Mouse (Mus musculus): ENCODE measurements around the gene Zmiz1. TPM values are rescaled to one million over a fixed set of nuclear protein-coding genes. Genes with fewer than 3 reads are reported as not detected.

Zmiz1 gene
- total RNA-seq, 4 experiments from 2014 or later = 18.5 to 28.7 (median 21.8) TPM

DNA sequence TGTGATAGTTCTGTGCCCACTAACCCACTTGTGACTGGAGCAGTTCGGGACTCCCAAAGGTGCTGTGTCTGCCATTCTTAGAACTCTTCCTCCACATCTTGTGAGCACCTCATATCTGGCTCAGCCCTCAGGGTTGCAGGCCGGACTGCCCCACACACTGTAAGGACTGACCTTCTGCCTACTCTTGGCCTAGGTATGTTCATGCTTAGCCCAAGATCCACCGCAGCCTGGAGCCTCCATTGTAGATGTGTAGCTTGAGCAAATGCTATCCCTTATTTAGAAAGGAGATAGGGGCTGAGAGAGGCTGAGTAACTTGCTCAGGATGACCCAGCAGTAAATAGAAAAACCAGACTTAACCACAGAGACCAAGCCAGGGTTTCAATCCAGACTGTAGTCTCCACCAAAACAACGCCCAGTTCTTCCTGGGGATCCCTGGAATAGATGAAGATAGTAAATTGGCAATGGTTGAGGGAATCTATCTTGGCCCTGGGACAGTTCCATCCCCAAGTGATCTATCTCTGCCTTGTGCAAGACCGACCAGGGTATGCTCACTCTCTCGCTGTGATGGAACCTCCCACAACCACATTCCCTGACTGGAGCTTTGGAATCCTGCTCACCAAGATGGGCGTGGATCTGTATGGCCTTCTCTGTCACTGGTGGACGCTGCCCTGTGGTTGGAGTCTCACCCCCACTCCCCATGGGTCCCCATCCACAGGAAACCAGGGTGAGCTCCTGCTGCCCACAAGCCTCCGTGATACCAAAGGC, 74.8 kb downstream of the Zmiz1 start:
- DNase-seq (ENCODE audit: low spot score in 2 of 2) = no peak

DNA sequence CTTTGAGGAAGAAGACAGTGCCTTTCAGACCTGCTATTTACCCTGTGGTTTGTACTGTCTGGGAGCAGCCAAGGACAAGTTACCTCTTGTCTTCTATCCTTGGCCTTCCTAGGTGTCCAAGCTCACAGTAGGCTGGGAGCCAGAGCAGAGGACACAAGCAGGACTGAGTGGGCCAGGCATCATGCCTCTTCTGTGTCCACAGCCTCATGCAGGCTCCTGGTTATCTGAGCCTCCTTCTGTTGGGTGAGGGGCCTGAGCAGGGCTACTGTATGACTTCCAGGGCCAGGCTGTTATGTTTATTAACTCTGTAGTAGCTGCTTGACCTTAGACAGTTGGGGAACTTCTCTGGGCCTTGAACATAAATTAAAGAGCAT, 75.4 kb downstream of the Zmiz1 start:
- no peak for DNase-seq (ENCODE audit: low spot score in 2 of 2)

DNA sequence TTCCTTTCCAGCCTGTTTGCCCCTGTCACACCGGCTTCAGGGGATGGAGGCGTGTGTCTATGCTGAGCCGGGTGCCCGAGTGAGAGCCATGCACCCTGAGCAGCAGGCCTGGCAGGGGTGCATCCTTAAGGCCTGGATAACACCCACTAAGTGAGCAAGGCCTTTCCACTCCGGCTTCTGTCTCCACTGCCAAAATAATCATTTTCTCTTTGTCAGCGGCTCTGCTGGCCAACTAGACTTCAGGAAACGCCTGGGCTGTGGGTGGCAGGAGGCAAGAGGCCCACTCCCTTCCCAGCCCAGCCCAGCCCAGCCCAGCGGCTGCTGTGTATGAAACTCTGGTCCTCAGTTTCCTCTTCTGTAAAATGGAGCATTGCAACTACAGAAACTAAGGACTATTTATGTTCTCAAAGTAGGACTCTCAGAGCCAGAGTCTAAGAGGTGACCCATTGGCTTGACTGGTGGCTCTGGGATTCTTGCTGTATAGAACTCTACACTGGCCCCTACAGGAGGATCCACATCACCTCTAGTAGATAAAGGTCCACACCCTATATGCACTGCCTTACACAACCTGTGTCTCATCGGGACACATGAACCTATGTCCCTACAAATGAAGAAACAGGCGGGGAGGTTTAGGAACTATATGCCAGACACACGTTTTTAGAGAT, 76.1 kb downstream of the Zmiz1 start:
- DNase-seq (ENCODE audit: low spot score in 2 of 2) = no peak

DNA sequence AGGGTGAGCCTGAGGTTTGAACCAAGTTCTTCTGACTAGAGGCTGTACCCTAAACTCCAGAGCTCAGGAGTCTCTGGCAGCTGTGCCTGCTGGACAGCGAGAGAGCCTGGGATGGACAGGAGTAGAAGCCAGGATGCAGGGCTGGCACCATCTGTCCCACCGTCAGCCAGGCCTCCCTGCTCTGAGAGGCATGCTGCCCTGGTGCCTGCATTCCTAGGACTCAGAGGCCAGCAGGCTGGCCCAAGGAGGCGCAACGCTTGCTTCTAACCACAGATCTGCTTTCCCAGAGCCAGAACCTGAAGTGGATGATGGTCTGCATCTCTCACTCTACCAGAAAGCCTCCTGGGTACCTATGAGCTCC, 76.6 kb downstream of the Zmiz1 start:
- no peak for DNase-seq (ENCODE audit: low spot score in 2 of 2)

DNA sequence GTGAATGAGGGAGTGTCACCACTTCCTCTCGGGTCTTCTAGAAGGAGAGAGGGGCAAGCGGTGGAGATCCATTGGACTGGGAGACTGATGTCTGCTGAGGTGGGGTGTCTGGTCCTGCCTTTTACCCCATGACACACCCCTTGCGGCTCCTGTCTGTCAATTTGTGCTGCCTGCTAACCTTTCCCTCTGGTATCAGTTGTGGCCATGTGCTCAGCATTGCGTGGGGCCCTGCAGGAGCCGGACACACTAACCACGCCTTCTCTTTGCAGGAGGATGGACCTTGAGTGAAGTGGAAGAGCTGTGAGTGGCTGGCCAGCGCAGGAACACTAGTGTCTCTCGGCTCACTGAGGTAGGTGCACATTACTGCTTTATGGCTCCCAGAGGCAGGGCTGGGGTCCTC, 77.5 kb downstream of the Zmiz1 start:
- no peak for DNase-seq (ENCODE audit: low spot score in 2 of 2)

DNA sequence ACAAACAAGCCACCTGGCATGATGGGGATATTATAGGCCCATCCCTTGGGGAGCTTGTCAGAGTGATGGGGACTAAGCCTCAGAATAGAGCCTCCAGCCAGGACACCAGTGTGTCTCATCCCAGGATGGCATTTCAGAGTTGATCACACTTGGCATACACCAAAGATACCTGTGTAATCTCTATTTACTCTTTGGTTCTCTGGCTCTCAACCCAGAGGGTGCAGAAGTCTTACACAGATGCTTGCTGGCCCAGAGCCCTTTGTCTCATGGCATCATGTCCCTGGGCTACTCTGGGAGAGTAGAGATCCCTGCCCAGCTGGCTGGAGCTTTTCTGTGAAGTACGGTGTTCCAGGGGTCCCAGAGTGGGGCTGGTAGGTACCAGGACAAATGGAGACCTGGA, 78.4 kb downstream of the Zmiz1 start:
- DNase-seq (ENCODE audit: low spot score in 2 of 2) = no peak

DNA sequence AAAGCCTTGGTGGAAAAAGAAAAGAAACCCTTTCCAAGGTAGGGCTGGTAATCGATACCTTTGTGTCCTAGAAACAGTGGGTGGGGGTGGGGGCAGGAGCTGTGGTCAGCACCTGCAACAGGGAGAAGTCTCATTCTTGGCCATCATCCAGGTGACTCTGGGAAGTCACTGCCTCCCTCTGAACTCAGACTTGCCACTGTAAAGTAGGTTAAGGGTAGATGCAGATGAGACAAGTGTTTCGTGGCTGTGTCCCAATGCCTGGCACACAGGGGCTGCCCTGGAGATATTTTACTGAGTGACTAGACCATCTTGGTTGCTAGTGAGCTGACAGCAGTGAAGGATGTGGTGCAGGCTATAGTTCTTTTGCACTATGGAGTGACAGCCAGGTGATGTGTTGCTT, 79.5 kb downstream of the Zmiz1 start:
- DNase-seq (ENCODE audit: low spot score in 2 of 2) = no peak

DNA sequence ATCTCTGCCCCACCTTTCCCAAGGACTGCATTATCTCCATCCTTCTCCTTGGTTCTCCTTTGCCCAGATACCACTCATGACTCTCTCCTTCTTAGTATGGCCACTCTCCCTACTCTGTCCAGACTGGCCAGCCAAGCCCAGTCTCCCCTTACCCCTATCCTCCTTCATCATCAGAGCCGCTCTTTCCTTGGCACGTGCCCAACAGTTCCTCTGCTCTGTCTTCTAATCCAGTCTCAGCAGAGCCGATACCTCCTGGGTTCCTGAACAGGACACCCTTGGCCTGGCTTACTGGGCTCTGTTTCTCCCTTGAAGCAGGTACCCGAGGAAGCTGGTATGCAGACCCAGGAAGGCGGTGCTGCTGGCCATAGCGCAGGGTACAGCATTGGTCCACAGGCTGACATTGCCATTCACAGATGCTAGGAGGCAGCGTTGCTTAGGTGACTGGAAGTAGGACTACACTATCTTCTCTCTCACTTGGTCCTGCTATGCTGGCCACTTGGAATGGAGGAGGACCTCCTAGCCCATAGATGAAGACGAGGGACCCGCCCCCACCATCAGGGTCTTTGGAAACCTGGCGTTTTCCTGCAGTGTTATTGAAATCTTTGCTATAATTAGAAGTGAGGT, 80.6 kb downstream of the Zmiz1 start:
- no peak for DNase-seq (ENCODE audit: low spot score in 2 of 2)

DNA sequence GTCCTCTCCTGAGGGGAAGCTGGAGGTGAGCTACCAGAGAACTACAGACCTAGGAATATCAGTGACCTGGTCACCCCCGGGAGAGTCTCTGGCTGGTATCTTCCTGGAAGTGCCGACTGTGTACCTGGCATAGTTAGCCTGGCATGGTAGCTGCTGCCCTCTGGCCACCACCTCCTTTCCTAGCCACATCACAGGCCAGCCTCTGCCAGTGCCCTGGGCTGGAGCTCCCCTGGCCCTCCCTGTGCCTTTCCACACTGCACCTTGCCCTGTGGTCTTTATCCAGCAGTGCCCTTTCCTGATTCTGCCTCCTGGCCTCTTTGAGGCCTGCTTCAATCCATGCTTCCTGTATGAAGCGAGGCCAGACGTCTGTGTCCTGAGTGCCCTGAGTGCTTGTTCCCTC, 81.2 kb downstream of the Zmiz1 start:
- no peak for DNase-seq (ENCODE audit: low spot score in 2 of 2)

DNA sequence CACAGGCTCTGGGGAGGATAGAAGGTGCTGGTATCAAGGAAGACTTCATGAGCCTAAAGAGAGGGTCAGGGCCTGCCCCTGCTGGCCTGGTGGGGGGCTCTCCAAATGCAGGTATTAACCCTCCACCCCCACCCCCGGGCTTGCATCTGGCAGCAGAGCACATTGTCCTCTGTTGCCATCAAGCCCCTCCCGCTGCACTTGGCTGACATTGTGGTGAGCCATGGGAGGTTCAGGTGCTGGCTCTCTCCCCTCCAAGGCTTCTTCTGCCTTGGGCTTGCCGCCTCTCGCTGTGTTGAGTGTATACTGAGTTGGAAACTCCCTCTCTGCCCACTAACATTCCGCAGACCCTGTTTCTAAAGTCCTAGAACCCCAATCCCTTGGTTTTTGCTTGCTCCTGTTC, 82.2 kb downstream of the Zmiz1 start:
- DNase-seq (ENCODE audit: low spot score in 2 of 2) = no peak

DNA sequence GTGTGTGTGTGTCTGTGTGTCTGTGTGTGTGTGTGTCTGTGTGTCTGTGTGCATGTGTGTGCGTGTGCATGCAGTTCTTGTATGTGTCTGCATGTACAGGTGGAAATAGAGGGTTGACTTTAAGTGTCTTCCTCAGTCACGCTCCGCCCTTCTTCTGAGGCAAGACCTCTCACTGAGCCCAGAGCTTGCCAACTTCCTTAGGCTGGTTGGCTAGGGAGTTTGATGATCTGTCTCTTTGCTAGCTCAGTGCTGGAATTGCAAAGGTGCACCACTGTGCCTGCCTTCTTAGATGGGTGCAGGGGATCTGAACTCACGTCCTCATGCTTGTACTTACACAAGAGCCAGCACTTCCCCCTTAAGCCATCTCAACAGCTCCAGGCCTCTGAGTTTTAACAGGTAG, 84.1 kb downstream of the Zmiz1 start:
- no peak for DNase-seq (ENCODE audit: low spot score in 2 of 2)

DNA sequence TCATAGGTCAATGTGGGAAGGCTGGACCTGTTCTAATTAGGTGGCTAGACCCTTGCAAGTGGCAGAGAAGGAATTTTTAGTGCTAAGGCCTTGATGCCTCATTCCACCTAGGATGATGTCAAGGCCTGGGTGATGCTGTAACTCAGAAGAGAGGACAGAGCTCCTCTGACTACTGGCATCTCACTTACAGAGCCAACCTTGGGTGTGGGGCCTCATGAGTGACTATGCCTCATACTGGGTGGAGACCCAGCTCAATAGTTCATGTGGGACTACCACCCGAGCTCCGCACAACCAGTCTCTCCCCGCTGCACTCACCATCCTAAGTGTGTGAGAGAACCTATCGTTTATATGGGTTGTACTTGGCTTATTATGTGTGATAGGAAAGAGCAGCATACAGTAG, 84.9 kb downstream of the Zmiz1 start:
- DNase-seq (ENCODE audit: low spot score in 2 of 2) = no peak

DNA sequence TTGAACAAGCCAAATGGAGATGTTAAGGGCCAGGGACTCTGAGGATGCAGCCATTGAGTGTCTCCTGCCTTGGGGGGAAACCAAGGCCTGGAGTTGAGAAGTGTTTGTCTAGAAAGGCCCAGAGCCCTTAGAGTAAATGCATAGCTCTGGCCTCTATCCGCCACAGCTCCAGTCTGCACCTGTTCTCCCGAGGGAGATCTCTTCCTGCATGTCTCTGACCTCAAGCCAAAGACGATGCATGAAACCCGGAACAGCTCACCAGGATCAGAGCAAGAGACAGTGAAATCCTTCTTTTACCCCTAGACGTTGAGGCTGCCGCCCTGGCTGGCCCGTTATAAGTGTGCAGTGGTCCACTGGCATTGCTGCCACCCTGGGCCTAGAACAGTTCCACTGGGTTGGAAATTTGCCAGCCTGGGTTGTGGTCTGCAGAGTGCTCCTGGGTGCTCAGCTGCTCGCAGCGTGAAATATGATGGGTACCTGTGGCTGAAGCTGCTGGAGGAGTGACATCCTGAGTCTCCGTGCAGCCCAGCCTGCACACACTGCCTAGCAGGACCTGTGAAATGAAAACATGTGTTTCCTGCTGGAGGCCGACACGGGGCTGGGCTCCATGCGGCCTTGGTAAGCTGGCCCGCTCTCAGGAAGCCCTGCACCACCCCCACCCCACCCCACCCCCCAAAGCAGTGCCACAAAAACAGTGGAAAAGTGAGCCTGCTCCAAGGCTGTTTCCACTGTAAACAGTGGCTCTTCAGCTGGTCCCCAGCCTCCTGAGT, 88.1 kb downstream of the Zmiz1 start:
- no peak for DNase-seq (ENCODE audit: low spot score in 2 of 2)

DNA sequence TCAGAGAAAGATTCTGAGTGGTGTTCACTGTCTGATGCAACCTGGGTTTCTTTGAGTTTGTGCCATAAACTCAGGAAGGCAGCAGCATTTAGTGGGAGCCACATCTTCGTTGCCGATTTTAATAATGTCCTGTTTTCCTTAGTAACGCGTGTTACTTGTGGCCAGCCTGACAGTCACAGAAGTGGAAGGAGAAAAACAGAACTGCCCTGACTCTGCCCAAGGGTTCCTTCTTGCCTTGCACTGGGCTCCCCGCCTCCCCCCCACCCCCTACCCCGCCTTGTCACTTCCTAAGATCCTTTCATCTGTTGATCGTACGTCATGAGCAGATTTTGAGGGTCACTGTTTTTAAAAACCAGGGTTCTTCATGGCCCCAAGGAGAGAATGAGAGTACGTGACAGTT, 88.9 kb downstream of the Zmiz1 start:
- no peak for DNase-seq (ENCODE audit: low spot score in 2 of 2)

DNA sequence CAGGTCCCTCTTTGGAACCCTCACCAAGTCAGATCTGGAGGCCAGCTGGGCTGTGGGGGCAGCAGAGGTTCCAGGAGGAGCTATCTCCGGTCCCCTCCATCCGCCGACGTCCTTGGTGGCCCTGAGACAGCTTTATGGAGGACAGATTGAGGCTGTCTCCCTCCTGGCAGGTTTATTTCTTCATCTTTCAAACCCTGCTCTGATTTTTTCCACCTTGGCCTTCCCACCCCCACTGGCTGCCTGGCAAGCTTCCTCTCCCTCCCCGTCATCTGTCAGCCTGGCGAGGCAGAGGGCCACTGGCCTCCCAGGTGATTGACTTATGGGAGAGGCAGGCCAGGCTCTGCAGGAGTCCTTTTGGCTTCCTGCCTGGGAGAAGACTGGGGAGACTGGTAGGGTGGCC, 89.7 kb downstream of the Zmiz1 start:
- DNase-seq (ENCODE audit: low spot score in 2 of 2) = peak in 1 of 2 experiments; percentile 61

DNA sequence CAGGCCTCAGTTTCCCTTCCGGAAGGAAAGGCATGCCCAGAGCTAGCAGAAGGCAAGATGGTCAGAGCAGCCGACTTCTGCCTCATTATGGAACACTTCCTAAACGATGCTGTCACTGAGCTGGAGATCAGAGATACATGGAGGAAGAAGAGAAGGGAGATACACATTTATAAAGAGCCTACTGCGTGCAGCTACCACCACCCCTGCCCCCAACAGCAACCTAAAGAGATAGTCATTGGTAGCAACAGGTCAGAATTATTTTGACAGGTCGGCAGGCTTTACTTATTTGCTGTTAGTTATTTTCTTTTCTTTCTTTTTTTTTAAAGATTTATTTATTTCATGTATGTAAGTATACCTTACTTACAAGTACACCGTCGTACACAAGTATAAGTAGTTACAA, 90.1 kb downstream of the Zmiz1 start:
- no peak for DNase-seq (ENCODE audit: low spot score in 2 of 2)

DNA sequence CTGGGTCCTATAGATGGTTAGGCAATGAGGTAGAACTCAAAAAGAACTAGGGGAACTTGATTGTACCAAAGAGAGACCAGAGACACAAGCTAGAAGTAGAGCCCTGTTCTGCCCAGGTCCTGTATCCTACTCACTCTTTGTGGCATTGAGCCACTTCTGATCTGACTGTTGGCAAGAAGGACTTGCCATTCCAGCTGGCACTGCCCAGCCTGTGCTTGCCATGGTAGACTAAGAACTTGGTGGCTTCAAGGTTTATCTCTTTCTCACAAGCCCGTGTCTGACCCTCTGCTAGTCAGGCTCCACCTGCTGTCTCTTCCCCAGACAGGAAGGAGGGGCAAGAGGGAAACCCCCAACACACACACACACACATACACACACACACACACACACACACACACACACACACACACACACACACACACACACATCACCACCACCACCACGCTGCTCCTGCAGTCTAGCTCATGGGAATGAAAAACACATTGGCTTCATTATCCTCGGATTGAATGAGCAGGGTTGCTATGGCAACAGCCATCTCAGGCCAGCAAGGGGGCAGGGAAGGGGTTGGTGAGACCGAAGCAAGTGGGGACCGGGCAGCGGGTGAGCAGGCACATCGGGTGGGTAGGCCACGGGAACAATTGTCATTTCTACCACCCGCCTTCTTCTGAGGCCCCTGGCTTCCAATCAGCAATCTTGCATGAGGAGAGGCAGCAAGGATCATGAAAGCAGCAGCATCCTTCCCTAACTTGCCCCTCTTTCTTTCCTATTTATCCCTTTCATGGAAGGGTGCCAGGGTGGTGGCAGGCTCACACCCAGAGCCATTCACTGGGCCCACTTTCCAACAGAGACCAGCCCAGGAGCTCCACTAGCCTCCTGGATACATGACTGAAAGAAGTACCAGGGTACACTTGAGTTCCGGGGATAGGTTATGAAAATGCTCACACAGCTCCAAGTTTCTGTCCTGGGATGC, 91.2 kb downstream of the Zmiz1 start:
- DNase-seq (ENCODE audit: low spot score in 2 of 2) = no peak

DNA sequence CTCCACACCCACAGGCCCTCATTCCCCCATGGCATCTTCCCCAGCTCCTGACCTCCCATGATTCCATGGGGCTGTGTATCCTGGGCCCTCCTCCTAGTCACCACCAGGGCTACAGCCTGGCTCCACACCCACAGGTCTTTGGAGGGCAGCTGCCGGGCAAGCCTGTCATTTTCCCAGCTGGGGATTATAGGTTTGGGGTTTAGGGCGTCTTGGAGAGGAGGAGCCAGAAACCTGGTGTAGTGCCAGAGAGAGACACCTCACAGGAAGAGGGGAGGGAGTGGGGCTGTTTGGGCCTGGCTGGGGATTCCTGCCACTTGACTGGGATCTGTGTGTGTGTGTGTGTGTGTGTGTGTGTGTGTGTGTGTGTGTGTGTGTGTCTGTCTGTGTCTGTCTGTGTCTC, 92.7 kb downstream of the Zmiz1 start:
- no peak for DNase-seq (ENCODE audit: low spot score in 2 of 2)

DNA sequence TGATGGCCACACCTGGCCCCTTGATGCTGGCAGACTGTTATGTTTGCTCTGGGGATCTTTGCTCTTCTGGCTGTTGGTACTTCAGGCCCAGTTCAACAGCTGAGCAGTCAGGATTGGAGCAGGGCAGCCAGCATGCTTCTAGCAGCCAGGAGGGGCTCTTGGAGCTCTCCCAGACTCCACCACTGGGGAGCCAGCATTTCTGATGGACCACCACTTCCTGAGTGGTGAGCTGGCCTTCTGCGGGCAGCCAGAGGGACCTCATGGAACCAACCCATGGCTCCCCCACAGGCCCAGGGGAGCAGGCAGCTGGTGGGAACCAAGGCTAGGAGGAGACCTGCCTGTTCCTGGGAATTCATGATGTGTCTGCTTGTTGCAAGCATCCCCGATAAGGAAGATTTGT, 94.4 kb downstream of the Zmiz1 start:
- no peak for DNase-seq (ENCODE audit: low spot score in 2 of 2)

DNA sequence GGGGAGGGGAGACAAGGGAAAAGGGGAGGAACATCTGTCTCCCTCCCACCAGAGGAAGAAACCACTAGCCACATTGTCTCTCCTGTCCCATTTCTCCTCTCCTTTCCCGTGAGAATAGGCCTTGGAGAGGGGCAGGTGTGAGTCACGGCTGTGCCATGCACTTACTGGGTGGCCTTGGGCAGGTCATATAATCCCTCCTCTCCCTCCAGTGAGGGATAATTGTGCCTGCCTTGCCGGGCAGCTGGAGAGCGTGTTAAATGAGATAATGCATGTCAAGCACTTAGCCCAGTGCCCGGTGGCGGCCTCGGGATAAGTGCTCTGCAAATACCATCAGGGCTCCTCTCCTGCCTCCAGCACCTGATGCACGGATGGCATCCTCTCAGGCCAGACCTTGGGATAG, 95.8 kb downstream of the Zmiz1 start:
- DNase-seq (ENCODE audit: low spot score in 2 of 2) = no peak

DNA sequence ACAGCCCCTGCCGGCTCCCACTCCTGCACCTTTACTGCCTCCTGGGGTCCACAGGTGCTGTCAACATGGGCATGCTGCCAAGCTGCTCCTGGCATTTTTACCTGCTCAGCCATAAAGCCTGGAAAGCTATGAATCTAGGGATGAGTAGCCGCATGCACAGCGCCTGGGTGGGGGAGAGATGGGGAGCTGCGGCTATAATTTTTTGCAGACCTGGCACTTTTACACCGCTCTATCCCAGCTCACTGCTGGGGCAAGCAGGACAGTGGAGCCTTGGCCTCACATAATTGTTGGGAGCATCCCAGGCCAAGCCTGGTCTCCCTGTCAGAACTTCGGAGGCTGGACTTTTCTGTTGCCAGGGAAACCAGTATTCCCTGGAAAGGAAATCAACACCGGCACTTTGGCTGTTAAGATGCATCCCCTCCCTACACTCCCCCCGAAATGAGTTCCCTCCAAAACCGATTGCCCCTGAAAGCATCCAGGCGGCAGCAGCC, 96.4 kb downstream of the Zmiz1 start:
- peak in 1 of 2 experiments; percentile 23 for DNase-seq (ENCODE audit: low spot score in 2 of 2)
